Mouse (Mus musculus): Measurements from ENCODE around the gene Suclg1.
A peak's percentile ranks its signal among the peaks of the same experiment; 100 is the strongest.

Suclg1 gene

DNA sequence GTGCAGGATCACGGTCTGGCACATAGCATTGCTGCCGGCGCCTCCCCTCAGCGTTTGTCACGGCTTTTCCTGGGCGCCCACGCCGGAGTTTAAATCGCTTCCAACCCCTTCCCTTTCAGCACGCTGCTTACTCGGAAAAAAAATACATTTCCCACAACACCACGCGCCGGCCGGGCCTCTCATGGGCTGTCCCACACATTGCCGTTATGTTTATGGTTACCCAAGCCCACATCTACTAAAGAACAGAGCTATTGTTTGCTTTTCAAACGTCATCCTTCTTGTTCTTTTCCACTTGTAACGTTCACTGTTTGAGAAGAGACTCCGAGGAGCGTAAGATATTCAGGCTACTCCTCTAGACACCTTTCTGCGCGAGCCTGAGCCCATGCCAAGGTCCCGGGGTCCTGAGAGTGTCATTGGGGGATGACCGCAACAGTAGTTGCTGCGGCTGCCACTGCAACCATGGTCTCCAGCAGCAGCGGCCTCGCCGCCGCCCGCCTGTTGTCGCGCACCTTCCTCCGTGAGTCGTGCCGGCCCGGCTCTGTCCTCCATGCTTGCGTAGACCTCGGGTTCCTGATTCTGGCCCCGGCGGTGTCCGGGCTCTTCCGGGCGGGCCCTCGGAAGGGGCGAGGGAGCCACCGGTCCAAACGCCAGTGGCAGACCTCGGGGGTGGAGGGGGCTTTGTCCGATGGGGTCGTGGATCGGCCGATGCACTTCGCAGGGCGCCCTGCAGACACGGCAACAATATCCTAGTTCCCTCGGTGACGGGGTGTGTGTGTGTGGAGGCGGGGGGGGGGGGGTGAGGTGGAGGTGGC, at the start of gene Suclg1:
Gene Suclg1, plus strand, starts transcription at position 146 of the 812 bp plus-strand sequence.
- DNase-seq: peak; percentile 95

DNA sequence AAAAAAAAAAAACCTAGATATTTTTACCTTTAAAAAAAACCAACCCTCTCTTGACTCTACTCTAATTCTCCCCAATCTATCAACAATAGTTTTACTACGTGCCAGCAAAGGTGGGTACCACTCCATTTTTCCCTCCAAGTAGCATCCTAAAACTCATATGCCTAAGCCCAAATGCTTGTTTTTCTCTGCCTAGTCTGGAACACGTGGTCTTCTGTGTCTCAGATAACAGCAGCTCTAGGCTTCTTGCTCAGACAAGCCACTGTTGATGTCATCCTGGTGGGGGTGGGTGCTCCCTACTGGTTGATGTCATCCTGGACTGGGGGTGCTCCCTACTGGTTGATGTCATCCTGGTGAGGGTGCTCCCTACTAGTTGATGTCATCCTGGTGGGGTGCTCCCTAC, 44.5 kb upstream of the Suclg1 start:
- DNase-seq: no peak

- DNase-seq: no peak
Observed at GRCm38 (mm10) chr6:73204937-73205336, 43.2 kb upstream of the Suclg1 start.

- no peak for DNase-seq
Observed at GRCm38 (mm10) chr6:73209598-73209997, 38.6 kb upstream of the Suclg1 start.

GRCm38 (mm10) chr6:73210445-73210972, 37.7 kb upstream of the Suclg1 start:
- DNase-seq: no peak

DNA sequence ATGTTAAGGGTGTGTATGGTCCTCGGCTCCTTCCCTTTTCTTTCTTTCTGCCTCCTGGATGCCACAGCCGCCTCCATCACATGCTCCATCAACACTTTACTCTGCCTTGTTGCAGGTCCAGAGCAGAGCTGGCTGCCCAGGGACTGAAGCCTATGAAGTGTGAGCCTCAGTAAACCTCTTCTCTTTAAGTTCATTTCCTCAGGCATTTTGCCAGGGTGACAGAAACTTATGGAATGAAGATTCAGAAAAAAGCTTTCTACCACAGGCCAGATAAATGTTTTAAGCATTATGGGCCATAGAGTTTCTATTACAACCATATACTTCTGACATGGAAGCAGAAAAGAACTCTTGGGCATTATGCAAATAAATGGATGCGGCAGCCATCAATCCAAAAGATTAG, 37.1 kb upstream of the Suclg1 start:
- DNase-seq: no peak

GRCm38 (mm10) chr6:73211602-73212001, 36.6 kb upstream of the Suclg1 start:
- no peak for DNase-seq

DNA sequence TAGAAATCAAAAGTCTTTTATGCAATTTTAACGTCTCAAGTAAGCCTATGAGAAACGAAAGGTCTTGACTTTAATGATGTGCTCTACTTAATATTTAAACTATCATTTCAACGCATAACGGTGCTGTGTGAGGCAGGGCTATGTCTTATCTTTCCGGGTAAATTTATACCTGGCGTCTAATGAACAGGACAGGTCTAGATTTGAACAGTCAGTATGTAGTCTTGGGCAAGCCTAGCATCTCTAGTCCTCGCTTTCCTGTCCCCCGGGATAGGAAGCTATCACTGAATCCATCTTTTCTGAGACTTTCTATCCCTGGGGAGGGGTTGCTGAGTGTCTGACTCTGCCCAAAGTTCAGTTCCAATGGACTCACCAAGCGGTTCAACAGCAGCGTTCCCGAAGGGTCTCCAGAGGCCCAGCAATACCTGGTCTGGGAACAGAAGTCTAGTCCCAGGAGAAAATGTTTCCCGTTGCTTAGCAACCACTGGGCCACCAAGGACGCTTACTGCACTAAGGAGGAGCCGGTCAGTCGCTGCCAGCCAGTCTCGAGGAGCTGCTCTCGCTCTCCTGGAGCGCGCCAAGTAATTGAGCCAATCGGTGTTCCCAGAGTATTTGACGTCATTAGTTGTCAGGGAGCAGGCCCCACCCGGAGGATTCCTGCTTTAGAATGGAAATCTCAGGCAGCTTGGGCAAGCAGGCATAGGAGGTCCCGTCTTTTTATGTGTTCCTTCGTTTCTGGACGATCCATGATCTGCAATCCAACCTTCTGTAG, 26.8 kb upstream of the Suclg1 start, which contains the start of gene Dnah6:
Gene Dnah6, minus strand, starts transcription at position 463 of the 769 bp plus-strand sequence.
- DNase-seq: peak; percentile 96

DNA sequence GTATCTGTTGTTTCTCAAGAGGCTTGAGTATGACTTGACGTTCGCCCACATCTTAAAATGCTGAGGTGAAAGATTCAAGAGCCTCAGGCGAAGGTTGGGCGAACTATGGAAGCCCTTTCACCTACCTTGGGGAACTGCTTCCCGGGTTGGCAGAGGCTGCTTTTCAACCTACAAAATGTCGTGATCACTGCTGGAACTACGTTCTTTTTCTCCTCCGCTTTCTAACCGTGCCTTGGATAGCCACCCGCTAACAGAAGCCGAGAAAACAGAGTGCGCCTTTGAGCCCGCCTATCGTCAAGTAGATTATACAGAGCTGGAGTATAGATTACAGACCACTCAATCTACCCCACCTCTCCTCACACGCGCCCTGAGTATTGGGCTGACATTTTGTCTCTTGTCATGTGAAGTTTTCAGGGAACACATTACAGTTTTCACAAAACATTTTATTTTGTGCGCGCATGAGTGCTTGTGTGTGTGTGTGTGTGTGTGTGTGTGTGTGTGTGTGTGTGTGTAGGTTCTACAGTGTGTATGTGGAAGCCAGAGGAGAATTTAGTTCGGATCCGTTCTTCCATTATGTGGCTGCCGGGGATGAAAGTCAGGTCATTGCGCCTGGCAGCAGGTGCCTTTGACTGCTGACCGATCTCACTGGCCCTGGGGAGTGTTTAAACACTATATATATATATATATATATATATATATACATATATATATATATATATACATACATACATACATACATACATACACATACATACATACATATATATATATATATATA, 26.0 kb upstream of the Suclg1 start:
- peak; percentile 14 for DNase-seq

DNA sequence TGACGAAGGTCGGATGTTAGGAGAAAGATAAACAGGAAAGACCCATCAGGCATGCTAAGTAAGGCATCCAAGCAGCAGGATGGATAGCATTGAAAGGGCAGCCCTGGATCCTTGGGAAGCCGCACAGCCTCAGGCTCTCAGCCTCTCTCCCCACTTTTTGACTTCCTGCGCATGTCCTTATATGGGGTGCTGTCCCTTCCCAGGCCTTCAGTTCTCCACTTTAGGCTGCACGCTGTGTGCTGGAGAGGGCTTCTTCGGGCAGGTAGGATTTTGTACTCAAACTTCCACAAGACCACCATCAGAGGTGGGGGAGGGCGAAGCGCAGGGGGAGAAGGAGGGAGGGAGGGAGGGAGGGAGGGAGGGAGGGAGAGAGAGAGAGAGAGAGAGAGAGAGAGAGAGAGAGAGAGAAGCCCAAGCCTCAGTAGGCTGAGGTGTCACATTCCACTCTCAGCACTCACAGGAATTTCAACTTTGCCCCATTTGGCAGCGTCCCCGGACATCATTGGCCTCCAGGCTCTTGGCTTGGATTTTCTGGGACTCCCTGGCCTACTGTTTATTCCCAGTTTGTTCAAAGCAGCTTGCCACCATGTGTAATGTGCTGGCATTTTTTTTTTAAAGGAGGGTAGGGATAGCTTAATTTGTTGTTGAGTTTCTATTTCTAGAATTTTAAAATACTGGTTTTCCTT, 25.2 kb upstream of the Suclg1 start:
- DNase-seq: peak; percentile 98

GRCm38 (mm10) chr6:73227376-73228158, 20.6 kb upstream of the Suclg1 start:
- DNase-seq: peak; percentile 76

GRCm38 (mm10) chr6:73228408-73228807, 19.8 kb upstream of the Suclg1 start:
- DNase-seq: no peak

GRCm38 (mm10) chr6:73228881-73229280, 19.3 kb upstream of the Suclg1 start:
- no peak for DNase-seq

- peak; percentile 87 for DNase-seq
Observed at GRCm38 (mm10) chr6:73232152-73232584, 16.0 kb upstream of the Suclg1 start.

GRCm38 (mm10) chr6:73233202-73233726, 14.9 kb upstream of the Suclg1 start:
- no peak for DNase-seq

DNA sequence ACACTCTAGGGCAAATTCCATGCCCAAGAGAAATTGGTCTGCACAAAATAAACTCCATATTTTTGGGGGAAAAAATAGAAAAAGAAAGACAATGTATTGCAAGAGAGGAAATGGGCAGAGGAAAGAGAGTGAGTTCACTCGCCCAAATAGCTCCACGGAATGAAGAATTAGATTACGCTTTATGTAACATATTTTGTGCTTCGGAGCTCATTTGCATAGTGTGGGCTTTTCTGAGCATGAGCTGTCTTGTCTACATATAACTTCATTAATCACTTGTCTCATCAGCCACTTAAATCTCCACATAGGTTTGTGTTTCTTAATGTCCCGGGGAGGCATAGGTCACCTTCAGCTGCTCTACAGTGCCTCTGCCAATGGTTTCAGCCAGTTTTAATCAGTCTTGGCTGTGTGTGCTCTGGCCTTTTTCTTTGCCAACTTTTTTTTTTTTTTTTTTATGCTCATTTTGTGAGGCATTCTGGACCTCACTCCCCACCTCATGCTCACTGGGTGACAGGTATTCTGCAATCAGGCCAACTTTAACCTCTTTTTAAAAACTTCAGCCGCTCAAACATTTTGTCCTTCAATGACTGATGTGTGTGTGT, 13.8 kb upstream of the Suclg1 start:
- peak; percentile 59 for DNase-seq

GRCm38 (mm10) chr6:73235650-73236049, 12.5 kb upstream of the Suclg1 start:
- no peak for DNase-seq

DNA sequence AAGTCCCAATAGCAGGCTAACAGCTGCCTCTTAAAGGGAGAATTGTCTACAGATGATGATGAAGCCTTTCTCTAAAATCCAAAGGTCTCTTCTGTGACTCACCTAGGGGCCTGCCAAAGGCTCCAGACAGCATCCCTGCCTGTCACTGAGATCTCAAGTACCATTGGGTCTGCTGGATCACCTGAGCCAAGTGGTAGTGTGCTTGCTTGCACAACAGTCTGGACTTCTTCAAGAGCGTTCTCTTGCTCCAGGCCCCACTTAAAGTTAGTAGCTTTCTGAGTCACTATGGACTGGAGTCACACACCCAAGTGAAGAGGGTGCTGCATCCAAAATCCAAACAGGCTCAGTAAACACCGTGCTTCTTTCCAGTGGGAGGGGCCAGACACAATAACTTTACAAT, 1.4 kb upstream of the Suclg1 start:
- no peak for DNase-seq

GRCm38 (mm10) chr6:73247452-73247851, 730 bp upstream of the Suclg1 start:
- DNase-seq: peak; percentile 57

GRCm38 (mm10) chr6:73249049-73249422, 854 bp downstream of the Suclg1 start:
- DNase-seq: peak; percentile 73

DNA sequence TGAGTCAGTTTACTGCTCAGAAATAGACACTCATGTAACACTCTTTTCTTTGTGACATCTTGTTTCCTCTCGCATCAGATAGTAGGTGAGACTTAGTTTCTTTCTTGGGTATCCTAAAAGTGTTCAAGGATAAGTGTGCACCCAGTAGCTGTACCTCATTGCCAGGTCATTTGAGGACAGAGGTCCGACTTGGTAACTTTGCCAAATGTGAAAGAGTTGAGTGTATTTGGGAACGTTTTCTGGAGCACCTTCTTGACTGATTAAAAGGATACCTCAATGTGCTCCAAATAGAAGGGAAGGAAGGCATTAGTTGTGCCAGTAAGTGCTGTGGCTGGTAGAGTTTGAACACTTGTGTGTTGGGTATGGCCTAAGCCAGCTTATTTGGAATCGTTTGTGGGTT, 1.7 kb downstream of the Suclg1 start:
- no peak for DNase-seq

Data from kidney, adult 9 months (tissue).